Mouse (Mus musculus) layer of hippocampus, postnatal 25 days (tissue): Measurements from ENCODE around the gene Mrgprg. TPM values are rescaled to one million over a fixed set of nuclear protein-coding genes. Genes with fewer than 3 reads are reported as not detected.

ENCODE experiments used
- DNase-seq, 2 experiments: peaks; one replicate each; pipeline ENCODE4 v3.0.0; 2022; ENCODE audit warnings: mixed read lengths in 2 of 2, low spot score in 1 of 2; ENCODE audit errors: extremely low spot score in 1 of 2
- total RNA-seq, 2 experiments: library from RNA; stranded (reverse); gene quantifications; 2 replicates each; pipeline ENCODE4 v1.2.3; 2021

Gene Mrgprg
- total RNA-seq, 2 experiments from 2014 or later: not detected

DNA sequence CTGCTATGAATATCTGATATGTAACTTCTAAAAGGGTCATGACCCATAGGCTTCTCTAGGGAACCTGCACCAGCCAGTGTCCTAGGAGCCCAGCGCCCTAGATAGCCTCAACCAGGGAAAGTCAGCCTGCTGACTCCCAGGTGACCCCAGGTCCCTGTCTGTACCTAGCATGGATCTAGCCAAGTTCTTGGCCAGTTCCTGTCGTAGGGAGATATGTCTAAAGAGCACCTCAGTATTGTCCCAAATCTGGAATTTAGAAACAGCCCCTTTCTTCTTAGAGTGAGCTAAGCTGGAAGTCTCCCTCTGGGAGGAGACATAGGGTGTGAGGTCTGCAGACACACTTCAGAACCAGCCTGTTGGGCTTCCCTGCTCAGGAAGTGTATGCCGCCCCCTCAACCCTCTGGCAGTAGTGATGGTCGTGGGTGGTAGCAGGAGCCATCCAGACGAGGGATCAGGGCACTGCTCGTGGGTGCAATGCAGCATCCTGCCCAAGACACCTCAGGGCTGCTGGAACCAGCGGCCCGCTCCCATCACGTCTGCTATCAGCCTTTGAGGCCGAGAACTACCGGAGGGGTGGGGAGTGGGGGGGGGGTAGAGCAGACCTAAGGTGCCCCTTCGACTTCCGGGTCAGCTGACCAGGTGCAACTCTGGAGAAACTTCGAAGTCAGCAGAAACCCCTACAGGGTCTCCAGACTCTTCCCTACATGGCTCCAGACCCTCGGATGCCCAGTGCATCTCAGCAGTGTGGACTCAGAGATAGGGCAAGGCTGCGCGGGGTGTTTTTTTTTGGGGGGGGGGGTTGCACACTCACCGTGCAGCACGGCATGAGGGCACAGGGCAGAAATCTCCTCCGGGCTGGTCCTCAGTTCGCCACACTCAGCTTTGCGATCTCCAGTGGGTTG, 10.4 kb downstream of the Mrgprg start, which contains the start of gene Osbpl5:
Gene Osbpl5, minus strand, starts transcription at position 861 of the 902 bp plus-strand sequence.
- DNase-seq: no peak

DNA sequence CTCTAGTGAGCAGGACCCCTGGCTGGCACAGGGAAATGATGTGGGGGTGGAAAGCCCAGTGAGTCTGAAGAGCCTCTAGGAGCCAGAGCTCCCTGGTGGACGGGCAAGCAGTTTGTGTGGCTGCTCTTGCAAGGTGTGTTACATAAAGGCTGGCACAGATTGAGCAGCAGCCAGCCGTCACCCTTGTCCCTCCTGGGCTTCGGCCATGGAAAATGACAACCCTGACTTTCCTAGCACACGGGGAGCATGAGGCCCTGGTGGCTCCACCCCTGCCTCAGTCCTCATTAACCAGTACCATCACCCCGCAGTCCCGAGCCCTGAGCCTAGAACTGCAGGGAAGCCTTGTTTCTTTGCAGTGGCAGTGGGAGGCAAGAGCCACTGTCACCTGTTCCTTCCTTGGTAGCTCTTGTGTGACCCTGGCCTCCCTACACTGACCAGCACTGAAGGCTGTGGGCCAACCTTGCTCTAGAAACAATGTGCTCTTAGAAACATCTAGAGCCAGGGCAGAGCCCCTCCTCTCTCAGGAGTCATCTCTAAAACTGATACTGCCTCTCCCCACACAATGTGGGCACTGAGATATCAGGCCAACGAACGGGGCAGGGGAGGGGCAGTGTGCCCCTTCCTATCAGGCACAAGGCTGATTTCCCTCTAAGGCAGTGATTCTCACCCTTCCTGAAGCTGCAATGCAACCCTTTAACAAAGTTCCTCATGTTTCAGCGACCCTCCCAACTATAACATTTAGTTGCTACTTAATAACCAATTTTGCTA, 11.3 kb downstream of the Mrgprg start:
- DNase-seq: no peak

GRCm38 (mm10) chr7:143753990-143754715, 12.6 kb downstream of the Mrgprg start:
- peak in 1 of 2 experiments; percentile 69 for DNase-seq

GRCm38 (mm10) chr7:143752606-143753005, 14.2 kb downstream of the Mrgprg start:
- no peak for DNase-seq

GRCm38 (mm10) chr7:143752056-143752455, 14.7 kb downstream of the Mrgprg start:
- no peak for DNase-seq

DNA sequence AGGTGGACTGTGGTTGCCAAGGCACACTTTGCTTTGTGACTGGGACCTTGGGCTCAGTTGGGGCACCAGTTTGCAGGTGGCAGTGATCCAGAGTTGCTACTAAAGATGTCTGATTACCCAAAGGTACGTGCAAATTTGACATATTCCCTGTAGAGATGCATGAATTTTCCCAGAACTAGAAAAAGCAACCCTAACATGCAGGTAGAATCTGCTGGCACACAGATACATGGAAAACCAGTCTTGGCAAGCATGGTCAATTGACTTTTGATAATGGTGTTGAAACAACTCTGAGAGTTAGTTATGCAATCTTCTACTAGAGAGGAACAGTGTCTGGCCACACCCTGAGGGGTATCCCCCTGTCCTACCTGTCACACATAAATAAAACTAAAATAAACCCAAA, 15.4 kb downstream of the Mrgprg start:
- no peak for DNase-seq

DNA sequence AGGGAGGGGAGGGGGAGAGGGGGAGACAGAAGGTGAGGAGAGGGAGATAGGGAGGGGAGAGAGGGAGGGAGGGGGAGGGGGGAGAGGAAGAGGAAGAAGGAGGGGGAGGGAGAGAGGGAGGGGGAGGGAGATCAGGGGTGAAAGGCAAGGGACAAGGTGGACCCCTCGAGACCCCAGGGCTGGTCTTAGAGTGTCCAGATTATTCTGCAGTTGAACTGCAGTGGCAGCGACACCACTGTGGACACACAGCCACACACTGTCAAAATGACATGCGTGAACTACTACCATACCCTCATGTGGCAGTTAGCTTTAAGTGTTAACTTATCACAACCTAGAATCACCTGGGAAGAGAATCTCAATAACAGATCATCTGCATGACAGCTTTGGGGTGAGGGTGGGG, 17.7 kb downstream of the Mrgprg start:
- no peak for DNase-seq

- peak; percentile 83 to 95 for DNase-seq
These were observed 18.5 kb downstream of the Mrgprg start for GRCm38 (mm10) chr7:143748041-143748868.

- no peak for DNase-seq
These were observed 26.1 kb downstream of the Mrgprg start for GRCm38 (mm10) chr7:143740653-143741052.

GRCm38 (mm10) chr7:143739511-143740461, 27.0 kb downstream of the Mrgprg start:
- peak; percentile 65 to 71 for DNase-seq

GRCm38 (mm10) chr7:143738601-143739006, 28.2 kb downstream of the Mrgprg start:
- no peak for DNase-seq

DNA sequence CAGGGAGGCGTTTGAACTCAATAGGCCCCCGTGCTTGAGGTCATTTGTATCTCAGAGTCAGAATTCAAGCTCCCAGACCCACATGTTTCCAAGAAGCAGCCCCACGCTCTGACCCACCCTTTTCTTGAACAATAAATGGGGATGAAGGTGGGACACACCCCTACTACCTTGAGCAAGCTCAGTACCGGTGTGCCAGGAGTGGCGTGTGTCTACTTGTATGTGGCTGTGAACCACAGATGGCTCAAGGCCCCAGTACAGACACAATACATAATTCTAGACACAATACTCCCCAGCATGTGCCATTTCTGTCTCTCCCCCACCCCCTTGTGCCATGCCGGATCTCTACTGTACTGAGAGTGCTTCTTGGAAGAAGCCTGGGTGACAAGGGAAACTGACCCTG, 28.6 kb downstream of the Mrgprg start:
- no peak for DNase-seq

DNA sequence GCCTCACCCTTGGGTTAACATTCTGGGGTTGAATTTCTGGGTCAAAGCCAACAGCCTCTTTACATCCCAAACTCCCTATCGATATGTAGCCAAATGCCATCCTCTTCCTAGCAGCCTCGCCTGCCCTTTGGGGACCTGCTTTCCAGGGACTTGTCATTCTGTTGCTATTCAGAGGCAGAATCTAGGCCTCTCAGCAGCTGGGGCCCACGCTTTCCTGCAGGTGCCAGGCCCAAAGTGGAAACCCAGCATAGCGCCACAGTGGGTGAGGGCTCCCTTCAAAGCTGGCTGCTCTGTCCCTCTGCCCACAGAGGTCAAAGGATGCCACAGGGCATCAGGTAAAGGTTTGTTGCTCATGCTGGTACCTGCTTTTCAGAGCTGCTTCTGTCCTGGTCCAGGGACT, 33.0 kb downstream of the Mrgprg start:
- no peak for DNase-seq

DNA sequence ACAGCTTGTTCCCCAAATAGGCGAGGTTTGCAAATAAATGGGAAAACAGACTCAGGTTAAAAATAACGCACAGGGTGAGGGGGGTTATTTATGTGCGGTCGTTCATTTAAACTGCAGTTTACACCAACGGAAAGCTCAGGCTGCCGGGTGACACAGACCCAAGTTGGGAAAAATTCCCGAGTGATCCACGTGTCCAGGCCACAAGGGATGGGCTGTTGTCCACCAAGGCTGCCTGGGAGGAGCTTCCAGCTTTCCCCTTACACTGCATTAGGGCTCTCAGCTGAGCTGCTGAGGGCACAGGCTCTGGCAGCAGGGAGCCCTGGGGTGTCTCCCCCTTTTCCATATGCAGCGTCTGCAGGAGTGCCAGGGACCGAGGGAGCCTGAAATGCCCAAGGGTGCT, 36.9 kb downstream of the Mrgprg start:
- no peak for DNase-seq

- no peak for DNase-seq
These were observed 40.4 kb downstream of the Mrgprg start for GRCm38 (mm10) chr7:143726396-143726795.

DNA sequence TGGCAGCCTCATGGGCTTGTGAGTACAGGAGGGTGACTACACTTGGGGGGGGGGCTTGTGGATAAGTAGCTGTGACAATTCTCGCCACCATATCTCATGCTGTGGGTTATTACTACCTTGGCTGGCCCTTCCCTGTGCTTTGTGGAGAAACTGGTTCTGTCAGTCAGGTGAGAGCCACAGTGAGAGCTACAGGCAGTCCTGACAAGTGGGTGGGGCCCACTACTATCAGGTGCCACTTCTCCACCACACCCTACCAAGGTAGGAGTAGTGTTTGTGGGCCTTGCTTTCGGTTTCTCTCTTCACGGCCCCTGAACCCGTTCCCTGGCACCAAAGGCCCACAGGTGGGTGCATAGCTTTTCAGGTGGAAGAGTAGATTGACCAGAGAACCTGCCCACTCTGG, 43.0 kb downstream of the Mrgprg start:
- no peak for DNase-seq

DNA sequence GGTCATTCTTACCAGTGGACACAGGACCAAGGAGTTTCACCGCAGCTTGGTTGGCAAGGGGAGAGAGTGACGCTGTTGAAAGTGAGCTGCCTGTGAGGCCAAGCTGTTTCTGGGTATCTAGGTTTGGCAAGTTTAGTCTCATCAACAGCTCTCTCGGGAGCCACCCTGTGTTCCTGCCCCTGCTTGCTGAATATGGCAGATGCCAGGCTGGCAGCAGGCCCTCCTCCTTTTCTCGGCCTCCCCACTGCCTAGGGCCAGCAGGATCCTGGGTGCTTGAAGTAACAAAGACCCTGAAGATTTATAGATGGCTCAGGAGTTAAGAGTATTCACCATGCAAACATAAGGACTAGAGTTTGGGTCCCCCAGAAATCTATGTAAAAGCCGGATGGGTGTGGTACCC, 44.1 kb downstream of the Mrgprg start:
- peak in 1 of 2 experiments; percentile 18 for DNase-seq

DNA sequence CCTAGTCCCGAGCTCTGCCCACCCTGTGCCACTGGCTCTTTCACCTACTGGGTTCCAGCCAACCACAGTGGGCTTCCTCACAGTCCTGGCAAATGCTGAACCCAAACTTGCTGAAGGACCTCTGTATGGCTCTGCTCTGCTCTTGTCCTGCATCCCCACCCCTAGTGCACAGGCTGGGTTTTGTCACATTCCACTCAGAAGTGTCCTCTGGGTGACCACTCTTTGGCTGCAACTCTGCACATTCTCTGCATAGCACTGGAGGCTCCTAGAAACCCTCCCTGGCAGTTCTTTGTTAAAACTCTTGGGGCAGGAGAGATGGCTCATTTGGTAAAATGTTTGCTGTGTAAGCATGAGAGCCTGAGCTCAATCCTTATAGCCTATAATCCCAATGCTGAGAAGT, 49.0 kb downstream of the Mrgprg start:
- DNase-seq: no peak
